13 mouse cellular contexts compared by ENCODE assay signal in genomic region chr11:54691179-54691578, GRCm38 (mm10).
DNase-seq lines count a peak whose midpoint lies in the region; ATAC-seq and TF ChIP-seq lines count a peak whose summit lies in the region.
"Had no signal": no experiment of that assay in that cellular context is flagged by ENCODE, and none has a peak within 500 bp of the region (broad histone marks: within the 10 kb centered on the region; RNA-seq: fewer than 3 reads in every experiment).

No protein-coding gene starts in this region.

- no peaks in the 10 kb centered on the region for H3K9me3 ChIP-seq in lung, postnatal 0 days (ENCODE audit: low read length)
- H3K9me3 ChIP-seq in forebrain, embryonic 14.5 days (replicated peaks; ENCODE audit: control insufficient read depth, low read length): no peaks in the 10 kb centered on the region
- H3K9me3 ChIP-seq in hindbrain, embryonic 16.5 days (ENCODE audit: control insufficient read depth, low read length): no peaks in the 10 kb centered on the region
- H3K9me3 ChIP-seq: G1E; megakaryocyte, embryonic 14.5 days; neural tube, embryonic 15.5 days had no signal

- H3K27ac ChIP-seq in lung, postnatal 0 days (ENCODE audit: low read length): no peak overlapping the region
- H3K27ac ChIP-seq in forebrain, embryonic 14.5 days (ENCODE audit: low read depth, low read length): no peak overlapping the region
- H3K27ac ChIP-seq in hindbrain, embryonic 16.5 days (ENCODE audit: low read depth, low read length): no peak overlapping the region
- H3K27ac ChIP-seq: neural tube, embryonic 15.5 days had no signal

- TF ChIP-seq EP300 in lung, postnatal 0 days (IDR thresholded peaks at IDR 0.05): no peak

- DNase-seq in layer of hippocampus, adult 9-11 months: peak; percentile 54
- no peak for DNase-seq in layer of hippocampus, postnatal 25 days (ENCODE audit: extremely low spot score in 1 of 2, low spot score in 1 of 2)
- DNase-seq in brain, adult 2 months (ENCODE audit: low read depth, low spot score): peak; percentile 57
- peak; percentile 37 for DNase-seq in gastrocnemius, postnatal 25 days
- DNase-seq in lung, postnatal 0 days (ENCODE audit: low spot score): peak; percentile 57
- DNase-seq in forebrain, embryonic 14.5 days (ENCODE audit: low spot score): no peak
- DNase-seq: adrenal gland, postnatal 25 days; cerebellum, postnatal 14 days had no signal

- no peak overlapping the region for H3K4me3 ChIP-seq in lung, postnatal 0 days (ENCODE audit: low read depth, low read length)
- H3K4me3 ChIP-seq in forebrain, embryonic 14.5 days (ENCODE audit: low read depth, low read length): no peak overlapping the region
- no peak overlapping the region for H3K4me3 ChIP-seq in hindbrain, embryonic 16.5 days (ENCODE audit: low read length)
- H3K4me3 ChIP-seq: megakaryocyte, embryonic 14.5 days; neural tube, embryonic 15.5 days had no signal

- no peaks in the 10 kb centered on the region for H3K27me3 ChIP-seq in lung, postnatal 0 days (replicated peaks; ENCODE audit: insufficient read depth, low read length)
- no peaks in the 10 kb centered on the region for H3K27me3 ChIP-seq in forebrain, embryonic 14.5 days (replicated peaks; ENCODE audit: control insufficient read depth, insufficient read depth, low read length)
- H3K27me3 ChIP-seq in hindbrain, embryonic 16.5 days (replicated peaks; ENCODE audit: control insufficient read depth, insufficient read depth, low read length): no peaks in the 10 kb centered on the region
- H3K27me3 ChIP-seq: megakaryocyte, embryonic 14.5 days; neural tube, embryonic 15.5 days had no signal

- peaks cover 21% of the 10 kb centered on the region for H3K36me3 ChIP-seq in lung, postnatal 0 days (ENCODE audit: insufficient read depth, low read length)
- H3K36me3 ChIP-seq in forebrain, embryonic 14.5 days (ENCODE audit: control insufficient read depth, insufficient read depth, low read length): peaks cover 39% of the 10 kb centered on the region
- peaks cover 14% of the 10 kb centered on the region for H3K36me3 ChIP-seq in hindbrain, embryonic 16.5 days (ENCODE audit: control insufficient read depth, insufficient read depth, low read length)

- no peak overlapping the region for H3K9ac ChIP-seq in lung, postnatal 0 days (replicated peaks; ENCODE audit: low read depth)
- no peak overlapping the region for H3K9ac ChIP-seq in forebrain, embryonic 14.5 days (ENCODE audit: low read length)
- no peak overlapping the region for H3K9ac ChIP-seq in hindbrain, embryonic 16.5 days (ENCODE audit: low read depth, low read length)
- H3K9ac ChIP-seq: neural tube, embryonic 15.5 days had no signal

- no peaks in the 10 kb centered on the region for H3K4me1 ChIP-seq in lung, postnatal 0 days (ENCODE audit: insufficient read depth, low read depth, low read length)
- H3K4me1 ChIP-seq in forebrain, embryonic 14.5 days (ENCODE audit: control insufficient read depth, insufficient read depth, low read length): no peaks in the 10 kb centered on the region
- H3K4me1 ChIP-seq in hindbrain, embryonic 16.5 days (ENCODE audit: control insufficient read depth, insufficient read depth, low read depth, low read length): no peaks in the 10 kb centered on the region
- H3K4me1 ChIP-seq: neural tube, embryonic 15.5 days had no signal

- ATAC-seq in lung, postnatal 0 days: no peak
- ATAC-seq in CD4-positive, CD25-positive, alpha-beta regulatory T cell, adult 4 months: no peak
- ATAC-seq in forebrain, embryonic 14.5 days: no peak
- no peak for ATAC-seq in hindbrain, embryonic 16.5 days

- TF ChIP-seq CTCF in lung, postnatal 0 days (IDR thresholded peaks at IDR 0.05): no peak

- WGBS in lung, postnatal 0 days: 64% methylated on average over 4 of the region's 4 CpGs
- WGBS in forebrain, embryonic 14.5 days: 95% methylated on average over 4 of the region's 4 CpGs
- WGBS in hindbrain, embryonic 16.5 days: 85% methylated on average over 4 of the region's 4 CpGs

- H3K4me2 ChIP-seq in lung, postnatal 0 days (replicated peaks; ENCODE audit: low read depth, low read length): no peak overlapping the region
- H3K4me2 ChIP-seq in forebrain, embryonic 14.5 days (ENCODE audit: low read length): no peak overlapping the region
- no peak overlapping the region for H3K4me2 ChIP-seq in hindbrain, embryonic 16.5 days (ENCODE audit: low read length)
- H3K4me2 ChIP-seq: neural tube, embryonic 15.5 days had no signal

Comparison
In these comparisons a context has a peak if more than half of its experiments do, and no peak if none do; other contexts are left out.
1. DNase-seq: peak in layer of hippocampus, adult 9-11 months (single experiment), brain, adult 2 months (single experiment), gastrocnemius, postnatal 25 days (single experiment) and lung, postnatal 0 days (single experiment); none in layer of hippocampus, postnatal 25 days (0 of 2) and forebrain, embryonic 14.5 days (single experiment).